In genomic region chr16:21332862-21333222, GRCm38 (mm10) we compare ENCODE assay signal across 8 mouse cellular contexts.
A peak's percentile ranks its signal among the peaks of the same experiment; 100 is the strongest.
DNase-seq lines count a peak whose midpoint lies in the region; ATAC-seq and TF ChIP-seq lines count a peak whose summit lies in the region.

No protein-coding gene starts in this region.

- TF ChIP-seq CTCF in kidney, adult 2 months (conservative IDR thresholded peaks at IDR 0.05; ENCODE audit: insufficient read depth, insufficient read length, low read depth, low read length) = no peak
- TF ChIP-seq CTCF in bone marrow macrophage, adult 2 months (IDR thresholded peaks at IDR 0.05; ENCODE audit: low read depth, low read length) = no peak

- ATAC-seq in hindbrain, embryonic 14.5 days (ENCODE audit: low FRiP score) = no peak
- no peak; the same call in 1 of the 2 replicates for ATAC-seq in midbrain, embryonic 15.5 days (replicated peaks)

- H3K27ac ChIP-seq in kidney, adult 2 months (ENCODE audit: insufficient read depth, low read depth, low read length) = peak overlapping the region; percentile 90
- H3K27ac ChIP-seq in bone marrow macrophage, adult 2 months (ENCODE audit: insufficient read depth, low read depth, low read length) = peak overlapping the region; percentile 41
- H3K27ac ChIP-seq in hindbrain, embryonic 14.5 days = peak overlapping the region; percentile 98
- H3K27ac ChIP-seq in midbrain, embryonic 15.5 days = peak overlapping the region; percentile 94

- H3K27me3 ChIP-seq in kidney, adult 2 months (replicated peaks; ENCODE audit: control insufficient read depth, insufficient read depth, low read length) = no peaks in the 10 kb centered on the region
- no peaks in the 10 kb centered on the region for H3K27me3 ChIP-seq in hindbrain, embryonic 14.5 days (ENCODE audit: control insufficient read depth, insufficient read depth, low read length)
- H3K27me3 ChIP-seq in midbrain, embryonic 15.5 days (replicated peaks) = no peaks in the 10 kb centered on the region

- H3K4me2 ChIP-seq in hindbrain, embryonic 14.5 days (replicated peaks) = peak overlapping the region; percentile 85
- H3K4me2 ChIP-seq in midbrain, embryonic 15.5 days = peak overlapping the region; percentile 77

- H3K9ac ChIP-seq in hindbrain, embryonic 14.5 days = peak overlapping the region; percentile 67
- H3K9ac ChIP-seq in midbrain, embryonic 15.5 days = peak overlapping the region; percentile 75

- no peaks in the 10 kb centered on the region for H3K9me3 ChIP-seq in hindbrain, embryonic 14.5 days (ENCODE audit: control insufficient read depth, low read length)
- no peaks in the 10 kb centered on the region for H3K9me3 ChIP-seq in midbrain, embryonic 15.5 days

- H3K4me1 ChIP-seq in kidney, adult 2 months (ENCODE audit: control insufficient read depth, insufficient read depth, low read length) = peaks cover 6% of the 10 kb centered on the region
- peaks cover 17% of the 10 kb centered on the region for H3K4me1 ChIP-seq in bone marrow macrophage, adult 2 months (ENCODE audit: control insufficient read depth, insufficient read depth, low read length)
- H3K4me1 ChIP-seq in hindbrain, embryonic 14.5 days (replicated peaks; ENCODE audit: control insufficient read depth, insufficient read depth, low read length) = peaks cover 22% of the 10 kb centered on the region
- H3K4me1 ChIP-seq in midbrain, embryonic 15.5 days = peaks cover 18% of the 10 kb centered on the region

- H3K4me3 ChIP-seq in kidney, adult 2 months (ENCODE audit: insufficient read depth, low read depth, low read length) = peak overlapping the region; percentile 86
- peak overlapping the region; percentile 70 for H3K4me3 ChIP-seq in bone marrow macrophage, adult 2 months (ENCODE audit: insufficient read depth, low read length)
- H3K4me3 ChIP-seq in hindbrain, embryonic 14.5 days (replicated peaks; ENCODE audit: low read length) = peak overlapping the region; percentile 48
- peak overlapping the region; percentile 67 for H3K4me3 ChIP-seq in midbrain, embryonic 15.5 days

- no peak for DNase-seq in kidney, adult 2 months
- DNase-seq in kidney, postnatal 36 days = no peak
- peak; percentile 36 for DNase-seq in hindbrain, embryonic 14.5 days (ENCODE audit: low spot score)
- DNase-seq in spleen, postnatal 4 days (ENCODE audit: low spot score in 2 of 2) = no peak
- DNase-seq in thymus, adult 18-20 months = no peak
- no peak for DNase-seq in frontal cortex, postnatal 14 days (ENCODE audit: low spot score in 2 of 2)

- under 1% methylated on average over 14 of the region's 14 CpGs for WGBS in kidney, adult 2 months
- WGBS in hindbrain, embryonic 14.5 days = 1% methylated on average over 14 of the region's 14 CpGs
- WGBS in midbrain, embryonic 15.5 days = 1% methylated on average over 14 of the region's 14 CpGs

- H3K36me3 ChIP-seq in kidney, adult 2 months (ENCODE audit: control insufficient read depth, insufficient read depth, low read length) = no peaks in the 10 kb centered on the region
- H3K36me3 ChIP-seq in hindbrain, embryonic 14.5 days (replicated peaks; ENCODE audit: control insufficient read depth, insufficient read depth) = no peaks in the 10 kb centered on the region
- no peaks in the 10 kb centered on the region for H3K36me3 ChIP-seq in midbrain, embryonic 15.5 days (replicated peaks)

- no peak for TF ChIP-seq POLR2A in kidney, adult 2 months (IDR thresholded peaks at IDR 0.05; ENCODE audit: low read depth, low read length)
- no peak for TF ChIP-seq POLR2A in bone marrow macrophage, adult 2 months (IDR thresholded peaks at IDR 0.05; ENCODE audit: borderline replicate concordance, low read depth, low read length)

Comparison
In these comparisons a context has a peak if more than half of its experiments do, and no peak if none do; other contexts are left out.
1. H3K27ac ChIP-seq: peak in every context shown above with its lines; median percentile 98 in hindbrain, embryonic 14.5 days; 94 in midbrain, embryonic 15.5 days; 90 in kidney, adult 2 months; 41 in bone marrow macrophage, adult 2 months.